Mouse (Mus musculus) thymus, postnatal 4 days (tissue): ENCODE results near the gene Srgap1.

ENCODE experiments used
- DNase-seq: peaks from one replicate; pipeline ENCODE4 v3.0.0; 2021

The Srgap1 gene

GRCm38 (mm10) chr10:121755822-121756221 is 291.3 kb downstream of the Srgap1 start:
- DNase-seq, result no peak

DNA sequence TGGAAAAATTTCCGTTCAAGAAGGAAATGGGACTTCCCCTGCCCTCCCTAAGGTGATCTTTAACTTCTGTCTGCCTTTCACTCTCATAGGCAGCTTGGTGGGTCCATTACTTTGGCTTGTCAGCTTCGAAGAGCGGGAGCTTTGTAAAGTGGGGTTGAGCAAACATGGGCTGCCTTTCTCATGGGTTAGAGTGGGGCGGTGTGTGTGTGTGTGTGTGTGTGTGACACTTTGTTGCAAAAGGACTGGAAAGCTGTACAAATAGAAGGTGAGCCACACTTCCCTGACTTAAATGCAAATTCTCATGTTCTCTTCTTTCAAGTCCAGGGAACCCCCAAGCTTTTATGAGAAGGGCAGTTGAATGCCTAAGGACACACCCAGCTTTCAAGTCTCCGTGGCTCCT is 292.9 kb downstream of the Srgap1 start:
- no peak for DNase-seq

GRCm38 (mm10) chr10:121750175-121750574 is 296.9 kb downstream of the Srgap1 start:
- no peak for DNase-seq

DNA sequence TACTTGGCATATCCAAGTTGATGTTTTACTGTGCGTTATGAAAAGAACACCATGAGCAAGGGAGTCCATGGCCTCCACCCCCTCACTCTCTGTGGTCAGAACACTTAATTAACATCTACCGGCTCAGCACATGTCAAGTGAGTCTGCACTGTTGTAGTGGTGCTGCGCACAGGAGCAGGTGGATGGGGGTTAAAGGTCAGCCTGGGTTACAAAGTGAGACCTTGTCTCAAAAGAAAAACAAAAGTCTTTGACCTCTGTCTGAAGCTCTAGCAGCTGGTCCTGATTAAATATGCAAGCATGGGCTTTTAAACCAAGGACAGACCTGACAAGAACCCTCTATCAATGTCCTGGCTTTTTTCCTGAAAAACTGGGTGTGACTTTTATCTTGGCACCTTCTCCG is 304.8 kb downstream of the Srgap1 start:
- DNase-seq, result no peak

GRCm38 (mm10) chr10:121739548-121740505 is 307.3 kb downstream of the Srgap1 start, which contains the start of gene BC048403:
Gene BC048403, plus strand, starts transcription at chr10:121739937.
- peak; percentile 94 for DNase-seq

DNA sequence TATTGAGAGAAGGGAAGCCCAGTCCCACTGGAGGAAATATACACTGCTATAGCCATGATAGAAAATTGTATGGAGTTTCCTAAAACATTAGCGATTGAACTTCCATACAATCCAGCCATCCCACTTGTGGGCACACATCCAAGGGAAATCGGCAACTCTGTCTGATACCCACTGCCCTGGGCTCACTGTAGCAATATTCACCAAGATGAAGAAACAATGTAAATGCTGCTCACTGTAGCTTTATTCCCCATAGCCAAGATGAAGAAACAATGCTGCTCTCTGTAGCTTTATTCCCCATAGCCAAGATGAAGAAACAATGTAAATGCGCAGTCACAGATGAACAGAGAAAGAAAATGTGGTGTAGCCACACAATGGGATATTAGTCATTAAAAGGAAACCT is 309.9 kb downstream of the Srgap1 start:
- DNase-seq, result no peak

- no peak for DNase-seq
Measured at GRCm38 (mm10) chr10:121732542-121732941, 314.6 kb downstream of the Srgap1 start.

DNA sequence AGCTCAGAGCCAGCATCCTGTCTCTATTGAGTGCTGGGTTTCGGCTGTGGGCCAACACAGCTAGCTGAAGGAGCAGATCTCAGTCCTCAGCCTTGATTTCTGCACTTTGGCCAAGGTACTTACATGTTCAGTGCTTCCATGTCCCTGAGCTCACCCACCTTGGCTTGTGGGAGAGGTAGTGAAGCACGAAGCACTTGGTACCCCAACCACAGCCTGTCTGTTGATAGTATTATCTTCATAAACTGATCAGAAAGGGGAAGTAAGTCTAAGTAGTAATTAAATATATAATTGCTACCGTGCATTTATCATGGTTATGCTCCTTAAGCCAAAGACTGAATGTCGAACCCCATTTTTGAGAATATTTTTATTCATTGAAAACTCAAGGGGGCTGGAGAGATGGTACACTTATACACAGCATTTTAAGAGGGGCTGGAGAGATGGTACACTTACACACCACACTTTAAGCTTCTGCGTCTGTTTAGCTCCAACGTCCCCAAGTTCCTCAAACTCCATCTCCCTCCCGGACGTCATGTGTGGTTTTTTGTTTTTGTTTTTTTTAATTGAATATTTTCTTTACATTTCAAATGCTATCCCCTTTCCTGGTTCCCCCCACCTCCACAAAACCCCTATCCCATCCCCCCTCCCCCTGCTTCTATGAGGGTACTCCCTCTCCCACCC is 315.9 kb downstream of the Srgap1 start:
- DNase-seq, result no peak
